Mouse (Mus musculus) embryonic stem cell, embryonic (primary cell): ENCODE measurements around the gene Exosc7.

Experiments
- CTCF ChIA-PET, 4 experiments: fragments of 300-600 bp in 2 of 4; fragments of 350-600 bp in 2 of 4; sonication (Branson Sonifier 250); formaldehyde crosslinking; loops; one replicate each; lab custom pipeline; 2022; ENCODE audit warnings: inconsistent platforms in 2 of 4; lab: Charles Lee
- POLR2A ChIA-PET, 4 experiments: fragments of 300-600 bp in 2 of 4; fragments of 350-600 bp in 2 of 4; sonication (Branson Sonifier 250); formaldehyde crosslinking; loops; one replicate each; lab custom pipeline; 2022; ENCODE audit warnings: antibody characterized with exemption in 4 of 4, inconsistent platforms in 1 of 4; lab: Charles Lee

Exosc7 gene

DNA sequence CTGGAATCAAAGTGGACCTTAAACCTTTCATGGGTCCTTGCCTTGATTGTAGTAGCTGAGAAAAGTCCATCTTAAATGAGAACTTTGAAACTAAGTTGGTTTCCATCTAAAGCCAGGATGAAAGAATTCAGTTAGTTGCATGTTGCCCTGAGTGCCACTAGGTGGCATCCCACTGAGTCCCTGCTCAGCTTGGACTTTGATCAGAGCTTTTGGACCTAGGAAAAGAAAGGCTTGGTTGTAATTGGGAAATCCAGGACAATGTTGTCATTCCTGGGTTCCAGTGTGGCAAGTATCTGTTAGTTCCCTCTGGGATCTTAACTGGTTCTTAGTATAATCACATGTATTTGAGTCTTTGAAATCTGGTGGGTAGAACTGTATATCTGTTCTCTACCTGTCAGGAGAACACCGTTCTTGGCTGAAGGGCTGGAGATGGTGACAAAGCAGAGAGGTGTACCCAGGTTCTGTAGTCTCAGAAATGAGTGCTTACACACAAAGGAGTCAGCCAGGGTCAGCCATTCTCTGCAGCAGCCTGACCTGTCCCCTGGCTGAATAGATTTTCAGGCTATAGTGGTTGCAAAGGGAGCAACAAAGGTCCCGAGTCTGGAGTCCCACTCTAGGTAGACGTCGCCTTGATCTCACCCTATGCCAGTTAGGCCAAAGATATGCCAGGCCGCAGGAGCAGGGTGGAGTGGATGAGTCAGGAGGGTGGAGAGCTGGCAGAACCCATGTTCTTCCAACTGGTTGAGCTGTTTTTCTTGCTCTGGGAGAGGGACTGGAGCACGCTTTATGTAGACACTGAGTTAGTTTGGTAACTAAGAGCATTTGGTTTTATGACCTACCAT is 10.8 kb downstream of the Exosc7 start:
- ChIA-PET CTCF (interaction anchor here (0.5 to 1.7 kb wide), 15 partner anchors 9 to 539 kb away, joined by 3 to 9 read pairs (median 3); partner anchors contain the start of genes Exosc7 (in 1 of the 4), Limd1 (in 1 of the 4) and Zdhhc3 (in 1 of the 4)), POLR2A (interaction anchor here in 3 of 4 experiments (0.6 to 6.0 kb wide), 7 partner anchors 9 to 406 kb away, joined by 3 to 56 read pairs (median 3); partner anchors contain the start of genes Exosc7 (in 3 of the 3), Zdhhc3 (in 3 of the 3) and Sacm1l (in 1 of the 3))

GRCm38 (mm10) chr9:123124413-123124981 is 11.5 kb downstream of the Exosc7 start:
- CTCF ChIA-PET, result interaction anchor here in 2 of 4 experiments (0.7 to 1.7 kb wide), 3 partner anchors 11 to 538 kb away, joined by 3 to 8 read pairs (median 4); partner anchors contain the start of genes Exosc7 (in 1 of the 2) and Zdhhc3 (in 1 of the 2)
- POLR2A ChIA-PET, result interaction anchor here in 2 of 4 experiments (0.6 to 6.0 kb wide), 4 partner anchors 10 to 80 kb away, joined by 3 to 56 read pairs (median 4); partner anchors contain the start of genes Exosc7 (in 1 of the 2) and Zdhhc3 (in 1 of the 2)

DNA sequence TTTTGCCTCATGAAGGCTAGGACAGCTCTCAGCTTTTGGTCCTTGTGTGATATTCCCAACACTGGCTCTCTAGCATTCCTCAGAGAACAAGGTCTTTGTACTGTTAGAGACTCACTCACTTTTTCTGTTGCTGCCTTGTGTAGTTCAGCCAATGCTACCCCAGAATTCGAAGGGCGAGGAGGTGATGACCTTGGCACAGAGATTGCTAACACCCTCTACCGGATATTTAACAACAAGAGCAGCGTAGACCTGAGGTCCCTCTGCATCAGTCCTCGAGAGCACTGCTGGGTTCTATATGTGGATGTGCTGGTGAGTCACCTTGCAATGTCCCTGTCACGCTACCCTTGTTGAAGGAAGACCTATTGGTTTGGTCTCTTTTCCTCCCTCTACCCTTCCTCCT is 14.6 kb downstream of the Exosc7 start:
- CTCF ChIA-PET, result no interaction called here

DNA sequence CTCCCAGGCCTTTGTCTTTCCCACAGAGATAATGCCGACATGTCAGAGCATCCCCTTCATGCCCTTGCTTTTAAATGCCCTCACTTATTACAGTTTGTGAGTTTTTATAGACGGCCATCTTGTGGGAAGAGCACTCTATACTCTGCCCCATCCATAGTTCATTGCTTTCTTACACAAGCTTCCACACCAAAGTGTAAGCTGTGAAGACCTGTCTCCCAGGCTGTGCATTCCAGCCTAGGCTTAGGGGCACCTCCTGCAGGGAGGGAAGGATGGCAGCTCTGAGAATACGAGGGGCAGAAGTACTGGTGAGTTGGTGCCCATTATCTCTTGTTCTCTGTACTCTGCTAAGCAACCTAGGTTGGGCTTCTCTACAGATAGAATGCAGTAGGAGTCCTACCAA is 20.0 kb downstream of the Exosc7 start:
- ChIA-PET CTCF (interaction anchor here in 3 of 4 experiments (0.6 to 2.3 kb wide), 3 partner anchors 9 to 10 kb away, joined by 4 to 9 read pairs (median 7); no protein-coding TSS in a partner anchor), POLR2A (interaction anchor here in 2 of 4 experiments (0.5 to 2.9 kb wide), 4 partner anchors 9 to 325 kb away, joined by 3 to 16 read pairs (median 3); partner anchors contain the start of genes Exosc7 (in 1 of the 2) and Zdhhc3 (in 1 of the 2))

More for the DNA sequence above, 14.6 kb downstream of the Exosc7 start:
- POLR2A ChIA-PET, result interaction anchor here in 2 of 4 experiments (0.8 to 4.0 kb wide), 5 partner anchors 9 to 125 kb away, joined by 3 to 20 read pairs (median 3); partner anchors contain the start of genes Exosc7 (in 2 of the 2) and Zdhhc3 (in 2 of the 2)

- POLR2A ChIA-PET, result interaction anchor here in 1 of 4 experiments (1.2 to 1.6 kb wide), 3 partner anchors 17 to 24 kb away, joined by 3 to 4 read pairs (median 3); partner anchors contain the start of genes Exosc7 and Zdhhc3
- CTCF ChIA-PET, result no interaction called here
These were observed 24.1 kb downstream of the Exosc7 start for GRCm38 (mm10) chr9:123136953-123137682.

DNA sequence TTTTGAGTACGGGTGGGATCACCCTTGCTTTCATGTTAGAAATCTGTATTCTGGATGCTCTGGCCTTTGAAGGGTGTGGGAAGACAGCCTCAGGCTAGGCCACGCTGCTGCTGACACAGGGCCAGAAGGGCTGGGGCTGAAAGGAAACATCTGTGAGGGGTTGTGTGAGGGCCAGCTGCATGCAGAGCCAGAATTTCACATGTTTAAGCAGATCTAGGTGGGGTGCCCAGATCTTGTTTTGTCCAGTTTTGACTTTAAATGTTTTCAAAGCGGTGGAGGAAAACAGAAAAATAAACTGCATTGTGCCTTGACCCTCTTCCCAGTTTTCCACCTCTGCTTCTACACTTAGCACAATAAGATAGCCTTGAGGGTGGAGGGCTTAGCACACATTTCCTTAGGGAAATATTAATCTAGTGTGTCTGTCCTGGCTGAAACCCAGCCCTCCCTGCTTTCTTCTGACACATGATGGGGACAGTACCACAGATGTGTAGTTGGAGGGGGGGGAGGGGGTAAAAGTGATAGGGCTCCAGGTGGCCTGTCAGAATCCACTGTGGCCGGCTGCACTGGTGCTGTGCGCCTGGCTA is 26.0 kb downstream of the Exosc7 start:
- POLR2A ChIA-PET, result interaction anchor here in 1 of 4 experiments (1.4 to 1.6 kb wide), 2 partner anchors 19 to 26 kb away, joined by 3 to 4 read pairs; partner anchors contain the start of genes Exosc7 and Zdhhc3
- CTCF ChIA-PET, result no interaction called here

GRCm38 (mm10) chr9:123139887-123140614 is 27.0 kb downstream of the Exosc7 start:
- CTCF ChIA-PET, result interaction anchor here in 1 of 4 experiments (0.8 kb wide), 1 partner anchor 102 kb away, joined by 3 read pairs; no protein-coding TSS in a partner anchor
- POLR2A ChIA-PET, result no interaction called here

- ChIA-PET POLR2A (no interaction called here), CTCF (no interaction called here)
These were observed 35.4 kb downstream of the Exosc7 start for GRCm38 (mm10) chr9:123148430-123148829.

- POLR2A ChIA-PET, result no interaction called here
- CTCF ChIA-PET, result no interaction called here
These were observed 37.4 kb downstream of the Exosc7 start, which contains the start of gene Clec3b for GRCm38 (mm10) chr9:123150241-123151020. Clec3b (plus strand) TSS chr9:123150946.

GRCm38 (mm10) chr9:123151561-123151960 is 38.5 kb downstream of the Exosc7 start:
- POLR2A ChIA-PET, result interaction anchor here in 1 of 4 experiments (0.5 kb wide), 1 partner anchor 319 kb away, joined by 3 read pairs; no protein-coding TSS in a partner anchor
- CTCF ChIA-PET, result no interaction called here

DNA sequence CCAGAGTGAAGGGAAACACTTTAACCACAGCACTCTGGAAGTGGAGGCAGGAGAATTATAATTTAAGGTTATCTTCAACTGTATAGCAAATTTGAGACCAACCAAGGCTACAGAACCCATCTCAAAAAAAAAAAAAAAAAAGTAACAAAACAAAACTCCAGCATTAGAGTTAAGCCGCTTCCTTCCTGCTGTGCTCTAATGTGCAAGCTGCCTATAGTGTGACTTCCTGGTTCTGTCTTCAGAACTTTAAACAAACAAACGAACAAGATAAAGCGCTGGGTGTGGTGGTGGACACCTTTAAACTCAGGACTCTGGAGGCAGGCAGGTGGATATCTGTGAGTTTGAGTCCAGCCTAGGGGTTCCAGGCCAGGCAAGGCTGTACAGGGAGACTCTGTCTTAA is 39.0 kb downstream of the Exosc7 start:
- ChIA-PET CTCF (no interaction called here), POLR2A (interaction anchor here in 1 of 4 experiments (0.5 to 0.6 kb wide), 2 partner anchors 319 to 675 kb away, joined by 3 read pairs; no protein-coding TSS in a partner anchor)

- ChIA-PET POLR2A (no interaction called here), CTCF (no interaction called here)
These were observed 40.1 kb downstream of the Exosc7 start for GRCm38 (mm10) chr9:123153121-123153520.

DNA sequence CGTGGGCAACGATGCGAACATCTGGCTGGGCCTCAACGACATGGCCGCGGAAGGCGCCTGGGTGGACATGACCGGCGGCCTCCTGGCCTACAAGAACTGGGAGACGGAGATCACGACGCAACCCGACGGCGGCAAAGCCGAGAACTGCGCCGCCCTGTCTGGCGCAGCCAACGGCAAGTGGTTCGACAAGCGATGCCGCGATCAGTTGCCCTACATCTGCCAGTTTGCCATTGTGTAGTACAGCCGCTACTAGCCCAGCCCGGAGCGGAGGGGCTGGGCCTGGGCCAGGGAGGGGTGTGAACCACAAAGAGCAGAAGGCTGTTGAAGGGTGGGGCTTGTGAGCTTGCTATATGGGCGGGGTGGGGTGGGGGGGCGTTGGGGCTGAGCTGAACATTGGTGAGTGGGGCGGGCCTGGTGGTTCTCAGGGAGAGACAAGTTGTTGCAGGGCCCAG is 43.9 kb downstream of the Exosc7 start:
- ChIA-PET POLR2A (interaction anchor here in 2 of 4 experiments (0.7 to 1.3 kb wide), 8 partner anchors 36 to 372 kb away, joined by 3 to 5 read pairs (median 3); partner anchors contain the start of genes Exosc7 (in 2 of the 2), Lars2 (in 2 of the 2), Zdhhc3 (in 2 of the 2) and Sacm1l (in 1 of the 2)), CTCF (interaction anchor here in 3 of 4 experiments (0.6 to 1.4 kb wide), 11 partner anchors 34 to 613 kb away, joined by 3 to 14 read pairs (median 4); no protein-coding TSS in a partner anchor)

DNA sequence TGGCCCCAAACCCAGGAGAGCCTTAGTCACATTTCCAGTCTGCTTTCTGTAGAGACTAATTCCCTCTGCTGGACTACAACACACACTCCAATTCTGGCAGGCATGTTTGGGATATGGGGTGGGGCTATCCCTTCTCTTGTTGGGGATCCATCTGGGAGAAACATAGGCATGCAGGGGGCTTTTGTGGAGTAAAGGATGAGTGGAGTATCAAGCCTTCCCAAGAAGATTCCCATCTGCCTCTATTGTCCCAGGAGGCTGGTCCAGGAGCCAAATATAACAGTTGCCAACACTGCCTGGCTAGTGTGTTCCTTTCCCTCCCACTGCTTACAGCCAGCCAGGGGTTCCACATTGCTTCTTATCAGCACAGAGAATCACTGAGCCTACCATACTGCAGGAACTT is 44.7 kb downstream of the Exosc7 start:
- CTCF ChIA-PET, result interaction anchor here (0.7 to 2.9 kb wide), 14 partner anchors 18 to 372 kb away, joined by 3 to 88 read pairs (median 5); partner anchors contain the start of genes Lars2 (in 1 of the 4) and Sacm1l (in 1 of the 4)
- POLR2A ChIA-PET, result interaction anchor here in 2 of 4 experiments (0.6 to 1.3 kb wide), 9 partner anchors 36 to 526 kb away, joined by 3 to 6 read pairs (median 3); partner anchors contain the start of genes Exosc7 (in 2 of the 2), Lars2 (in 2 of the 2), Zdhhc3 (in 2 of the 2) and Sacm1l (in 1 of the 2)
